14 mouse cellular contexts compared by ENCODE assay signal in genomic region chr5:8164773-8165172, GRCm38 (mm10).
A peak's percentile ranks its signal among the peaks of the same experiment; 100 is the strongest.
DNase-seq lines count a peak whose midpoint lies in the region; ATAC-seq and TF ChIP-seq lines count a peak whose summit lies in the region.
"Had no signal": no experiment of that assay in that cellular context is flagged by ENCODE, and none has a peak within 500 bp of the region (broad histone marks: within the 10 kb centered on the region; RNA-seq: fewer than 3 reads in every experiment).

No protein-coding gene starts in this region.

- no peak overlapping the region for H3K27ac ChIP-seq in intestine, postnatal 0 days (ENCODE audit: low read depth, low read length)
- H3K27ac ChIP-seq in intestine, embryonic 15.5 days = no peak overlapping the region
- H3K27ac ChIP-seq in midbrain, embryonic 16.5 days (ENCODE audit: low read length) = no peak overlapping the region
- no peak overlapping the region for H3K27ac ChIP-seq in midbrain, embryonic 10.5 days (replicated peaks)
- H3K27ac ChIP-seq: embryonic facial prominence, embryonic 12.5 days had no signal

- H3K4me2 ChIP-seq in intestine, postnatal 0 days (replicated peaks; ENCODE audit: low read depth) = no peak overlapping the region
- H3K4me2 ChIP-seq in intestine, embryonic 15.5 days (replicated peaks) = no peak overlapping the region
- no peak overlapping the region for H3K4me2 ChIP-seq in midbrain, embryonic 16.5 days (ENCODE audit: low read length)
- H3K4me2 ChIP-seq: embryonic facial prominence, embryonic 12.5 days had no signal

- no peaks in the 10 kb centered on the region for H3K36me3 ChIP-seq in intestine, postnatal 0 days (ENCODE audit: control insufficient read depth, insufficient read depth)
- H3K36me3 ChIP-seq in intestine, embryonic 15.5 days = no peaks in the 10 kb centered on the region
- no peaks in the 10 kb centered on the region for H3K36me3 ChIP-seq in midbrain, embryonic 16.5 days (ENCODE audit: control insufficient read depth, insufficient read depth, low read length)
- H3K36me3 ChIP-seq in midbrain, embryonic 10.5 days = no peaks in the 10 kb centered on the region
- H3K36me3 ChIP-seq: embryonic facial prominence, embryonic 12.5 days had no signal

- no peaks in the 10 kb centered on the region for H3K27me3 ChIP-seq in intestine, postnatal 0 days (replicated peaks; ENCODE audit: control insufficient read depth, insufficient read depth, low read length)
- H3K27me3 ChIP-seq in intestine, embryonic 15.5 days (replicated peaks) = no peaks in the 10 kb centered on the region
- H3K27me3 ChIP-seq in midbrain, embryonic 16.5 days (ENCODE audit: control insufficient read depth, insufficient read depth, low read depth, low read length) = no peaks in the 10 kb centered on the region
- H3K27me3 ChIP-seq in midbrain, embryonic 10.5 days (ENCODE audit: low read depth, poor library complexity, severe bottlenecking) = no peaks in the 10 kb centered on the region
- H3K27me3 ChIP-seq: embryonic facial prominence, embryonic 12.5 days had no signal

- 0 out of 2 replicates have a peak, but pooled peaks have one; percentile 55 for ATAC-seq in cerebellum, adult (ENCODE audit: insufficient number of reproducible peaks, low FRiP score, low TSS enrichment)
- ATAC-seq in intestine, postnatal 0 days = no peak
- ATAC-seq in intestine, embryonic 15.5 days = no peak
- peak; percentile 52; the same call in 1 of the 2 replicates for ATAC-seq in midbrain, embryonic 16.5 days
- ATAC-seq in erythroblast, adult 5-6 weeks (replicated peaks; ENCODE audit: low FRiP score, poor library complexity, severe bottlenecking) = no peak

- no peaks in the 10 kb centered on the region for H3K9me3 ChIP-seq in intestine, postnatal 0 days (ENCODE audit: control insufficient read depth)
- H3K9me3 ChIP-seq in intestine, embryonic 15.5 days = no peaks in the 10 kb centered on the region
- H3K9me3 ChIP-seq in midbrain, embryonic 16.5 days (replicated peaks; ENCODE audit: control insufficient read depth, low read length, poor library complexity, severe bottlenecking) = no peaks in the 10 kb centered on the region
- no peaks in the 10 kb centered on the region for H3K9me3 ChIP-seq in midbrain, embryonic 10.5 days (replicated peaks)
- H3K9me3 ChIP-seq: embryonic facial prominence, embryonic 12.5 days had no signal

- H3K9ac ChIP-seq in intestine, postnatal 0 days (ENCODE audit: low read depth, low read length) = no peak overlapping the region
- no peak overlapping the region for H3K9ac ChIP-seq in intestine, embryonic 15.5 days
- no peak overlapping the region for H3K9ac ChIP-seq in midbrain, embryonic 16.5 days (ENCODE audit: low read depth, low read length)
- H3K9ac ChIP-seq: embryonic facial prominence, embryonic 12.5 days had no signal

- TF ChIP-seq CTCF in intestine, postnatal 0 days (IDR thresholded peaks at IDR 0.05; ENCODE audit: low read depth) = peak; percentile 55

- H3K4me3 ChIP-seq in intestine, postnatal 0 days (ENCODE audit: low read depth, low read length) = no peak overlapping the region
- no peak overlapping the region for H3K4me3 ChIP-seq in intestine, embryonic 15.5 days (replicated peaks)
- no peak overlapping the region for H3K4me3 ChIP-seq in midbrain, embryonic 16.5 days (ENCODE audit: low read depth, low read length)
- H3K4me3 ChIP-seq in midbrain, embryonic 10.5 days = no peak overlapping the region
- H3K4me3 ChIP-seq: embryonic facial prominence, embryonic 12.5 days had no signal

- no peak for DNase-seq in cerebellum, postnatal 25 days
- DNase-seq in midbrain, embryonic 10.5 days (ENCODE audit: low spot score) = no peak
- peak; percentile 47 for DNase-seq in telencephalon, adult 2 months (ENCODE audit: low read depth, low spot score)
- DNase-seq: gastrocnemius, postnatal 25 days; heart, postnatal 4 days; kidney, postnatal 10 days; right cerebral cortex, adult 18-20 months; thymus, postnatal 4 days had no signal

- WGBS in intestine, postnatal 0 days = 50% methylated on average over 4 of the region's 4 CpGs
- WGBS in intestine, embryonic 15.5 days = 56% methylated on average over 4 of the region's 4 CpGs
- WGBS in midbrain, embryonic 16.5 days = 47% methylated on average over 4 of the region's 4 CpGs
- WGBS in midbrain, embryonic 10.5 days = 63% methylated on average over 4 of the region's 4 CpGs

- H3K4me1 ChIP-seq in intestine, postnatal 0 days (replicated peaks; ENCODE audit: control insufficient read depth, insufficient read depth, low read length) = no peaks in the 10 kb centered on the region
- no peaks in the 10 kb centered on the region for H3K4me1 ChIP-seq in intestine, embryonic 15.5 days (replicated peaks)
- H3K4me1 ChIP-seq in midbrain, embryonic 16.5 days (ENCODE audit: control insufficient read depth, insufficient read depth, low read length) = no peaks in the 10 kb centered on the region
- no peaks in the 10 kb centered on the region for H3K4me1 ChIP-seq in midbrain, embryonic 10.5 days
- H3K4me1 ChIP-seq: embryonic facial prominence, embryonic 12.5 days had no signal

Comparison
In these comparisons a context has a peak if more than half of its experiments do, and no peak if none do; other contexts are left out.
1. ATAC-seq: peak in cerebellum, adult (single experiment) and midbrain, embryonic 16.5 days (single experiment); none in intestine, postnatal 0 days (single experiment), intestine, embryonic 15.5 days (single experiment) and erythroblast, adult 5-6 weeks (single experiment).